ENCODE assay signal across 9 mouse cellular contexts in genomic region chr5:51551852-51552482, GRCm38 (mm10). TPM values are rescaled to one million over a fixed set of nuclear protein-coding genes. Genes with fewer than 3 reads are reported as not detected.
A peak's percentile ranks its signal among the peaks of the same experiment; 100 is the strongest.
DNase-seq lines count a peak whose midpoint lies in the region; ATAC-seq and TF ChIP-seq lines count a peak whose summit lies in the region.
"Had no signal": no experiment of that assay in that cellular context is flagged by ENCODE, and none has a peak within 500 bp of the region (broad histone marks: within the 10 kb centered on the region; RNA-seq: fewer than 3 reads in every experiment).

No protein-coding gene starts in this region.

- no peaks in the 10 kb centered on the region for H3K4me1 ChIP-seq in erythroblast, embryonic 14.5 days (ENCODE audit: control insufficient read depth)
- peaks cover 11% of the 10 kb centered on the region for H3K4me1 ChIP-seq in forebrain, embryonic 14.5 days (ENCODE audit: control insufficient read depth, insufficient read depth, low read length)
- no peaks in the 10 kb centered on the region for H3K4me1 ChIP-seq in liver, embryonic 13.5 days (replicated peaks)
- peaks cover 6% of the 10 kb centered on the region for H3K4me1 ChIP-seq in olfactory bulb, adult 2 months (ENCODE audit: control insufficient read depth, insufficient read depth, low read length)

- no peak for TF ChIP-seq POLR2A in olfactory bulb, adult 2 months (IDR thresholded peaks at IDR 0.05; ENCODE audit: insufficient read depth, low read depth, low read length)

- peak overlapping the region; percentile 38 for H3K9ac ChIP-seq in forebrain, embryonic 14.5 days (ENCODE audit: low read length)
- peak overlapping the region; percentile 41; the same call in 1 of the 2 replicates for H3K9ac ChIP-seq in liver, embryonic 13.5 days

- H3K27ac ChIP-seq in forebrain, embryonic 14.5 days (ENCODE audit: low read depth, low read length) = no peak overlapping the region
- no peak overlapping the region for H3K27ac ChIP-seq in liver, embryonic 13.5 days
- H3K27ac ChIP-seq in olfactory bulb, adult 2 months (ENCODE audit: insufficient read depth, low read depth, low read length) = peak overlapping the region; percentile 13; the same call in 1 of the 2 replicates

- H3K9me3 ChIP-seq in erythroblast, embryonic 14.5 days (ENCODE audit: control insufficient read depth, low read length) = no peaks in the 10 kb centered on the region
- no peaks in the 10 kb centered on the region for H3K9me3 ChIP-seq in forebrain, embryonic 14.5 days (replicated peaks; ENCODE audit: control insufficient read depth, low read length)
- no peaks in the 10 kb centered on the region for H3K9me3 ChIP-seq in liver, embryonic 13.5 days (replicated peaks)

- H3K36me3 ChIP-seq in erythroblast, embryonic 14.5 days (ENCODE audit: control insufficient read depth) = no peaks in the 10 kb centered on the region
- no peaks in the 10 kb centered on the region for H3K36me3 ChIP-seq in forebrain, embryonic 14.5 days (ENCODE audit: control insufficient read depth, insufficient read depth, low read length)
- H3K36me3 ChIP-seq in liver, embryonic 13.5 days = no peaks in the 10 kb centered on the region

- peaks cover 6% of the 10 kb centered on the region for H3K27me3 ChIP-seq in erythroblast, embryonic 14.5 days (ENCODE audit: control insufficient read depth)
- no peaks in the 10 kb centered on the region for H3K27me3 ChIP-seq in forebrain, embryonic 14.5 days (replicated peaks; ENCODE audit: control insufficient read depth, insufficient read depth, low read length)
- H3K27me3 ChIP-seq in liver, embryonic 13.5 days = peaks cover 5% of the 10 kb centered on the region; the same call in 1 of the 2 replicates
- H3K27me3 ChIP-seq: CH12.LX had no signal

- peak overlapping the region; percentile 62 for H3K4me2 ChIP-seq in forebrain, embryonic 14.5 days (ENCODE audit: low read length)
- peak overlapping the region; percentile 58 for H3K4me2 ChIP-seq in liver, embryonic 13.5 days

- no peak for ATAC-seq in erythroblast, adult 5-6 weeks (replicated peaks; ENCODE audit: low FRiP score, poor library complexity, severe bottlenecking)
- peak; percentile 33; the same call in 1 of the 2 replicates for ATAC-seq in forebrain, embryonic 14.5 days
- no peak for ATAC-seq in liver, embryonic 13.5 days (ENCODE audit: low read depth)

- no peak for TF ChIP-seq CTCF in olfactory bulb, adult 2 months (IDR thresholded peaks at IDR 0.05; ENCODE audit: insufficient read depth, low read depth, low read length)

- peak overlapping the region; percentile 50 for H3K4me3 ChIP-seq in erythroblast, embryonic 14.5 days (replicated peaks)
- peak overlapping the region; percentile 44 for H3K4me3 ChIP-seq in forebrain, embryonic 14.5 days (ENCODE audit: low read depth, low read length)
- H3K4me3 ChIP-seq in liver, embryonic 13.5 days (replicated peaks) = peak overlapping the region; percentile 56
- H3K4me3 ChIP-seq in olfactory bulb, adult 2 months (ENCODE audit: insufficient read depth, low read depth, low read length) = peak overlapping the region; percentile 60

- WGBS in forebrain, embryonic 14.5 days = 9% methylated on average over 12 of the region's 12 CpGs
- WGBS in liver, embryonic 13.5 days (ENCODE audit: insufficient replicate concordance) = 16% methylated on average over 12 of the region's 12 CpGs
- WGBS in olfactory bulb, adult 2 months = 13% methylated on average over 12 of the region's 12 CpGs

- peak; percentile 9 for DNase-seq in CD4-positive, CD25-positive, alpha-beta regulatory T cell, adult 2 months (ENCODE audit: low read depth, low spot score)
- DNase-seq in forebrain, embryonic 14.5 days (ENCODE audit: low spot score) = peak; percentile 26
- DNase-seq in liver, embryonic 13.5 days = no peak
- no peak for DNase-seq in urinary bladder, postnatal 4 days (ENCODE audit: low spot score in 2 of 2)
- DNase-seq in cerebellum, adult 9-11 months = no peak

RNA-seq across cellular contexts. Expression of gene Ppargc1a, which starts 15.6 kb away (rescaled TPM):
- 0.02 TPM in 1 of 2 replicates, not detected in the other for polyA plus RNA-seq in erythroblast, embryonic 14.5 days (2012)
- not detected in 2 replicates for total RNA-seq in erythroblast, adult 5-6 weeks (2015; ENCODE audit: low replicate concordance)
- not detected in 2 replicates for total RNA-seq in erythroblast, adult 5-6 weeks (2017; ENCODE audit: low replicate concordance)
- polyA plus RNA-seq in forebrain, embryonic 14.5 days (2014; fragmentation: Nextera tagmentation; extraction: Ambion mirVana) = 5.4 and 7.2 TPM in 2 replicates
- polyA plus RNA-seq in liver, embryonic 13.5 days (2015; fragmentation: Nextera tagmentation; extraction: Ambion mirVana) = 1.4 and 2.5 TPM in 2 replicates
- polyA plus RNA-seq in olfactory bulb, adult 2 months (2012; ENCODE audit: insufficient read depth, insufficient read length, low replicate concordance, missing spikeins) = 97.5 TPM in 1 of 2 replicates, not detected in the other
- total RNA-seq: CH12.LX had no signal

Comparison
In these comparisons a context has a peak if more than half of its experiments do, and no peak if none do; other contexts are left out.
1. DNase-seq: peak in CD4-positive, CD25-positive, alpha-beta regulatory T cell, adult 2 months (single experiment) and forebrain, embryonic 14.5 days (single experiment); none in liver, embryonic 13.5 days (single experiment), urinary bladder, postnatal 4 days (0 of 2) and cerebellum, adult 9-11 months (single experiment).
2. RNA of gene Ppargc1a, which starts 15.6 kb away (polyA plus RNA-seq): 97.5 TPM in olfactory bulb, adult 2 months; 5.4 to 7.2 TPM in forebrain, embryonic 14.5 days, 1.4 to 2.5 TPM in liver, embryonic 13.5 days and 0.02 TPM in erythroblast, embryonic 14.5 days; every median in the first group is over 10 times any median in the second.
3. Peak in every context shown above with its lines, with median percentiles within 50 percentile points of each other: H3K4me3 ChIP-seq.